Mouse (Mus musculus): ENCODE results near the gene Xndc1. TPM values are rescaled to one million over a fixed set of nuclear protein-coding genes. Genes with fewer than 3 reads are reported as not detected.
A peak's percentile ranks its signal among the peaks of the same experiment; 100 is the strongest.
"Not testable (repeated sequence)": the region's sequence is repeated elsewhere in the genome, so short reads cannot be mapped to it uniquely, and the experiment has no call there.

The Xndc1 gene
- polyA plus RNA-seq (2015; fragmentation: Nextera tagmentation; extraction: Ambion mirVana) = 40.3 TPM in 2 replicates

DNA sequence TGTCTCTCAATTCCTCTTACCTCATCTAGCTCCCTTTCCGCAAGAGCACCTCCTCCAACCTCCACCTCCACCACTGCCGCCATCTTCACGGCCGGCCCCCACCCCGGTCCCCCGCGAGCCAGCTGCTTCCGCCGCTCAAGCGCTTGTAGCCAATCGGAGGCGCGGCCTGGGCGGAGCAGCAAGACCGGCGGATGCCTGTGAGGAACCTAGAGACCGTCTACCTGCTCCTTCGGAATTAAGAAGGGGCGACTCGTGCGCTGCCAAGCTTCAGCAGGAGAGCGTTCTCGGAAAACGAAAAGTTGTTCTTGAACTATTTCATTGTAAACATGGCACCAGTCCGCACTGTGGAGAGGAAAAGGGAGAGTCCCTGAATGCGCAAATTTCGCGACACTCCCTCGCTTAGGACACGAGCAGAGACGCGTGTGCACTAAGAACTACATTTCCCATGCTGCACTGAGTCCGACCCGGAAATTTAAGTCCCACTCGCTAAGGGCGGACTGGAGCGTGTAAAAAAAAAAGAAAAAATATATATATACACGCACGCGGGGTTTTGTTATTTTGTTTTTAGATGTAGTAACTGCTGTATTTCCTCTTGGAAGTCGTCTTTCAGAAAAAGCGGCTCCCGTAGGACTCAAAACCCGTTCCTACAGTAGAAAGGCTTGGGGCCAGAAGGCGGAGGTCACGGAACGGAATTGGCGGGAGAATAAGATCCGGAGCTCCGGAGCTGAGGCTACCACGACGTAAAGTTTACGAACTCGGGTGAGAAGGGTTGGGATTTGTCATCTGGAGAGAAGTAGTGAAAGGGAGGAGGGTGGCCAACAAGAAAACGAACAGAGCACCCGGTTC lies at the start of gene Xndc1, which contains the start of the genes Rnf121 and Xntrpc:
Gene Xndc1 (plus strand): TSS at position 466 of the 846 bp plus-strand sequence.
Gene Rnf121 (minus strand): TSS at position 424 of the 846 bp plus-strand sequence.
Gene Xntrpc (plus strand): TSS at position 668 of the 846 bp plus-strand sequence.
- no peaks in the 10 kb centered on the region for H3K9me3 ChIP-seq
- H3K27me3 ChIP-seq = no peaks in the 10 kb centered on the region
- H3K4me2 ChIP-seq (replicated peaks) = peak within 1 kb of the TSS; percentile 55
- peaks cover 40% of the 10 kb centered on the region for H3K4me1 ChIP-seq
- peak; percentile 100 for ATAC-seq (replicated peaks)
- 0 out of 2 replicates have a peak, but pooled peaks cover 3% of the 10 kb centered on the region for H3K36me3 ChIP-seq
- peak within 1 kb of the TSS; percentile 67 for H3K4me3 ChIP-seq
- peak within 1 kb of the TSS; percentile 78 for H3K9ac ChIP-seq (replicated peaks)
- H3K27ac ChIP-seq (replicated peaks) = peak within 1 kb of the TSS; percentile 91
- WGBS = under 1% methylated on average over 56 of the region's 56 CpGs

DNA sequence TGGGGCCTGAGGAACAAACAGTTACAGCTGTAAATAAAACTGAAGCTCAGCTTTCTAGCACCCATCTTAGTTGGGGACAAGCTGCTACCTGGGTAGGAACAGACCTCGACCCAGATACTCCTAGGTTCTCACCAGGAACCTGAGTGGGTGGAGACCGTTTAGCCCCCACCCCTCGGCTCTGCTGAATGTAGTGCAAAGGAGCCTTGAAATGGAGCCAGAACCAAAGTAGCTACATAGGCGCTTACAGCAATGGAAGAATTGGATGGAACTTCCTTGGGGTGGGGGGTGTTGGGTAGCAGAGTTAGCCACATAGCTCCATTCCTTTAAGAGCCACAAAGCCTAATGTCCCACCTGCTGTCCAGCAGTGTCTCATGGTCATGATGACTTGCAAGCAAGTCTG lies 48.4 kb upstream of the Xndc1 start:
- Histone ChIP-seq H3K4me2 (replicated peaks) (no peak overlapping the region), H3K9ac (replicated peaks) (no peak overlapping the region), H3K4me1 (no peaks in the 10 kb centered on the region), H3K9me3 (no peaks in the 10 kb centered on the region), H3K27ac (replicated peaks) (no peak overlapping the region), H3K27me3 (no peaks in the 10 kb centered on the region), H3K36me3 (peaks cover 88% of the 10 kb centered on the region), H3K4me3 (no peak overlapping the region)
- WGBS = 84% methylated on average over 4 of the region's 4 CpGs
- no peak for ATAC-seq (replicated peaks)

DNA sequence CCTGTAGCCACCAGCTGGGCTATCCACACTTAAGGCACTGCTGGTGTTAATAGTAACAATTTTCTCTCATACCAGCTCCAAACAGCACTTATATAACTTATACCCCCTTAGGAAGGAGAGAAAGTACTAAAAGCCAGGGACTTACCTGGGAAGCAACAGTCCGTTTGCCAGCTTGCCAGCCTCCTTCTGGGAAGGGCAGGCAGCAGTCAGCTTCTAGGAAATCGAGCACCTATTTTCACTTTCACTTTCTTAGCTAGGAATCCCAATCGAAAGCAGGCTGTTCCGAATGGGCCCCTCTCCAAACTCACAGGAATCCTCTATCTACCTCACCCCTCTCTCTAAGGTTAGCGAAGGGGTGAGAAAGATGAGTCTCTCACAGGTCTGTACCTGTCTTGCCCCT lies 47.9 kb upstream of the Xndc1 start:
- no peak overlapping the region for H3K4me2 ChIP-seq (replicated peaks)
- no peak overlapping the region for H3K4me3 ChIP-seq
- no peak overlapping the region for H3K27ac ChIP-seq (replicated peaks)
- H3K9me3 ChIP-seq = no peaks in the 10 kb centered on the region
- ATAC-seq (replicated peaks) = no peak
- no peaks in the 10 kb centered on the region for H3K27me3 ChIP-seq
- WGBS = 95% methylated on average over 5 of the region's 5 CpGs
- H3K9ac ChIP-seq (replicated peaks) = no peak overlapping the region
- peaks cover 87% of the 10 kb centered on the region for H3K36me3 ChIP-seq
- no peaks in the 10 kb centered on the region for H3K4me1 ChIP-seq

DNA sequence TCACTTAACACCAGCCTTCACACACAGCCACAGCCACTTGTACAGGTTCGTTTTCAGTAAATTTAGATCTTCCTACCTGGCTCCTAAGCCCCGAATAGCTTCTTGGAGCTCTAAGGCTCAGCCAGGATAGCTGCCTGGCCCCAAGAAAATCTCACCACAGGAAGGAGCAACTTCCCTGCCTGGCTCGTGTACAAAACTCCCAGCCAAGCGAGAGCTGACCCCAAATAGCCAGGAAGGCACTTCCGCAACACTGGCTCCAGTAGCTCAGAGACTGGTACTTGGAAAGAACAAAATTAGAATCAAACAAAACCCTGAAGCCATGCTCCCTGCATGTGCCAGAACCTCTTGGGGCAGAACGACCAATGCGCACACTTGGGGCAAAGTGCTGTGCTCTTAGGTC lies 47.3 kb upstream of the Xndc1 start:
- 84% methylated on average over 7 of the region's 7 CpGs for WGBS
- no peak for ATAC-seq (replicated peaks)

DNA sequence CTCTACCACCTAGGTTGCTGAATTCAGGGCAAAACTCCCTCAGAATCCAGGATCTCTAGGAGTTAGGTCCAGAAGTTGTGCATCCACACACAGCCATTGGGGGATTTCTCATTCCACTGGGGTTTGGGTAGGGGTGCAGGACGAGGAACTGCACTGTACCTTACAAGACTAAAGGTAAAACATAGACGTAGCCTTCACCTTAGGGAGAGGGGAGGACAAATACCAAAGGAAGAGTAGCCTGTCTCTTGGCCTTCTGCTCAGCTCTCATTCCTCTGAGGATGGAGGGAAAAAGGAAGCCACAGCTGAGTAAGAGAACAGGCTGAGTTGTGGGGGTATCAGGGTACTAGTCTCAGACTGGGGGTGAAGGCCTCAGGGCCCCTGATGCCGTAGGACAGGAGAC lies 46.7 kb upstream of the Xndc1 start, which contains the start of gene Il18bp:
Gene Il18bp (minus strand): TSS at position 101 of the 400 bp plus-strand sequence.
- no peaks in the 10 kb centered on the region for H3K27me3 ChIP-seq
- H3K4me1 ChIP-seq = no peaks in the 10 kb centered on the region
- ATAC-seq (replicated peaks) = no peak
- H3K9ac ChIP-seq (replicated peaks) = no peak within 1 kb of the TSS
- H3K36me3 ChIP-seq = peaks cover 87% of the 10 kb centered on the region
- H3K27ac ChIP-seq (replicated peaks) = no peak within 1 kb of the TSS
- no peak within 1 kb of the TSS for H3K4me3 ChIP-seq
- WGBS = 95% methylated on average over 3 of the region's 3 CpGs
- H3K4me2 ChIP-seq (replicated peaks) = no peak within 1 kb of the TSS
- H3K9me3 ChIP-seq = no peaks in the 10 kb centered on the region

More for the DNA sequence above, 47.3 kb upstream of the Xndc1 start:
- Histone ChIP-seq H3K27me3 (no peaks in the 10 kb centered on the region), H3K9me3 (no peaks in the 10 kb centered on the region), H3K4me2 (replicated peaks) (no peak overlapping the region), H3K4me3 (no peak overlapping the region), H3K27ac (replicated peaks) (no peak overlapping the region), H3K36me3 (peaks cover 87% of the 10 kb centered on the region), H3K9ac (replicated peaks) (no peak overlapping the region), H3K4me1 (no peaks in the 10 kb centered on the region)

GRCm38 (mm10) chr7:102019362-102019761 lies 45.9 kb upstream of the Xndc1 start:
- H3K4me2 ChIP-seq (replicated peaks) = no peak overlapping the region
- no peaks in the 10 kb centered on the region for H3K4me1 ChIP-seq
- no peaks in the 10 kb centered on the region for H3K9me3 ChIP-seq
- H3K4me3 ChIP-seq = no peak overlapping the region
- no peak for ATAC-seq (replicated peaks)
- peaks cover 85% of the 10 kb centered on the region for H3K36me3 ChIP-seq
- WGBS = 64% methylated on average over 3 of the region's 3 CpGs
- no peak overlapping the region for H3K27ac ChIP-seq (replicated peaks)
- H3K27me3 ChIP-seq = no peaks in the 10 kb centered on the region
- H3K9ac ChIP-seq (replicated peaks) = no peak overlapping the region

DNA sequence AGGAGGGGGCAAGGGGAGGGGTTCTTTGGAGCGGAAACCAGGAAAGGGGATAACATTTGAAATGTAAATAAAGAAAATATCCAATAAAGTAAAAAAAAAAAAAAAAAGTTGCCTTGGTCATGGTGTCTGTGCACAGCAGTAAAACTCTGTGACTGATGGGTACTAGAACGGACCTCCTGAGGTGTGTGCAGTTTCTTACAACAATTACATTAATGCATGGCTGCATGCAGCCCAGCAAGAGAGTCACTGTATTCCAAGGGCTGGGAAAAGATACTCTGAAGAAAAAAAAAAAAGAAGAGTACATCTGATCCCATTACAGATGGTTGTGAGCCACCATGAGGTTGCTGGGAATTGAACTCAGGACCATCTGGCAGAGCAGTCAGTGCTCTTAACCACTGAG lies 44.4 kb upstream of the Xndc1 start:
- 82% methylated on average over 2 of the region's 2 CpGs for WGBS
- H3K27ac ChIP-seq (replicated peaks); H3K9ac ChIP-seq (replicated peaks); ATAC-seq (replicated peaks); H3K4me2 ChIP-seq (replicated peaks); H3K9me3 ChIP-seq; H3K27me3 ChIP-seq; H3K4me3 ChIP-seq; H3K4me1 ChIP-seq: not testable (repeated sequence)
- peaks cover 77% of the 10 kb centered on the region for H3K36me3 ChIP-seq

DNA sequence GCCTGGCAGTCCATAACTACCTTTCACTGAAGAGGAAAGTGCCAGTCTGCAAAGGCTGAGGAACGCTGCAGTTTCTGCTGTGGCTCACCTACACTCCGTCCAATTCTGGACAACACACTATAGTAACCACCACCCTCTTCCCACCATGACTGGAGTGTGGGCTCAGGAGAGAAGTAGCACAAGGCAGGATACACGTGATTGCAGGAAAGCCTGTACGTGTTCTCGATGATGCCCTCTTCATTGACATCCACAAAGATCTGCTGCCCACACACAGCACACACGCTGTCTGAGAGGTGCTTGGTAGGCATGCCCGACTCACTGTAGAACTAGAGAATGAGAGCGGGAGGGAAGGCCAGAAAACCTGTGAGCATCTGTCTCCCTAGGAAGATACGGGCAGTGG lies 41.5 kb upstream of the Xndc1 start:
- Histone ChIP-seq H3K27ac (replicated peaks) (no peak overlapping the region), H3K4me1 (no peaks in the 10 kb centered on the region), H3K4me2 (replicated peaks) (no peak overlapping the region), H3K9ac (replicated peaks) (no peak overlapping the region), H3K4me3 (no peak overlapping the region), H3K9me3 (no peaks in the 10 kb centered on the region), H3K27me3 (no peaks in the 10 kb centered on the region), H3K36me3 (peaks cover 71% of the 10 kb centered on the region)
- 96% methylated on average over 9 of the region's 9 CpGs for WGBS
- ATAC-seq (replicated peaks) = no peak

- Histone ChIP-seq H3K4me2 (replicated peaks) (no peak overlapping the region), H3K36me3 (peaks cover 68% of the 10 kb centered on the region), H3K9me3 (no peaks in the 10 kb centered on the region), H3K27ac (replicated peaks) (no peak overlapping the region), H3K9ac (replicated peaks) (no peak overlapping the region), H3K27me3 (no peaks in the 10 kb centered on the region), H3K4me3 (no peak overlapping the region), H3K4me1 (no peaks in the 10 kb centered on the region)
- ATAC-seq (replicated peaks) = no peak
- 73% methylated on average over 2 of the region's 2 CpGs for WGBS
Measured at GRCm38 (mm10) chr7:102025187-102026119, 39.9 kb upstream of the Xndc1 start.

DNA sequence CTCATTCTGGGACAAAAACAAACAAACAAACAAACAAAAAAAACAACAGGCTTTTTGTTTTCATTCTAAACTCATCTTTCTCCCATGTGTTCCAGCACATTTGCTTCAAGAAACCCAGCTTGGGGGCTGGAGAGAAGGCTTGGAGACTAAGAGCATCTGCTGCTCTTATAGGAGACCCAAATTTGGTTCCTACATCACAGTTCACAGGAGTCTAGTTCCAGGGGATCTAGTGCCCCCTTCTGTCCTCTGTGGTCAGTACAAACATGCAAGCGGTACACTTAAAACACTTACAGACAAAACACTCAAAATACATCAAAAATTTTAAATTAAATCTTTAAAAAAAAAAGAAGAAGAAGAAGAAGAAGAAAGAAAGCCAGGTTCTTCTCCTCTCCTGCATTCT lies 30.4 kb upstream of the Xndc1 start:
- Histone ChIP-seq H3K9ac (replicated peaks) (no peak overlapping the region), H3K4me1 (no peaks in the 10 kb centered on the region), H3K9me3 (no peaks in the 10 kb centered on the region), H3K27ac (replicated peaks) (no peak overlapping the region), H3K4me2 (replicated peaks) (no peak overlapping the region), H3K36me3 (peaks cover 79% of the 10 kb centered on the region), H3K4me3 (no peak overlapping the region), H3K27me3 (no peaks in the 10 kb centered on the region)
- WGBS = 97% methylated on average over 1 of the region's 1 CpGs
- no peak for ATAC-seq (replicated peaks)

- Histone ChIP-seq H3K9me3 (no peaks in the 10 kb centered on the region), H3K9ac (replicated peaks) (no peak overlapping the region), H3K36me3 (peaks cover 79% of the 10 kb centered on the region), H3K4me2 (replicated peaks) (no peak overlapping the region), H3K4me3 (no peak overlapping the region), H3K27me3 (no peaks in the 10 kb centered on the region), H3K4me1 (no peaks in the 10 kb centered on the region), H3K27ac (replicated peaks) (no peak overlapping the region)
- 81% methylated on average over 2 of the region's 2 CpGs for WGBS
- no peak for ATAC-seq (replicated peaks)
Measured at GRCm38 (mm10) chr7:102035534-102035933, 29.8 kb upstream of the Xndc1 start.

DNA sequence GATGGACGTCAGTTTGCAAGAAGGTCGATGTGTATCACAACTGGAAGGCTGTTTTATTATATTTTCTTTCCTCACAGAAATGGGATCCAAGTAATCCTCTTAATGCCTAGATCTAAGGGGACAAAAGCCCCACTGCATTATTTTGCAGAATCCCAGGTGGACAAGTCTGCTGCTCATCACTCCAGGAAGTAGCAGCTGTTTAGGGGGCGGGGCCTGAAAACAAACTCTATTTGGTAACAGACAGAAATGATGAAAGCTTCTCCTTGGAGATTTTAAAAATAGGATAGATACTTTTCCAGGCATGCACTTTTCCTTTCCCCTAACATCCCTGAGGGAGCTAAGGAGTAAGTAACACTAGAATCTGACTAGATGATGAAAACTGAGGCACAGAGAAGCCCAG lies 28.0 kb upstream of the Xndc1 start:
- Histone ChIP-seq H3K27ac (replicated peaks) (no peak overlapping the region), H3K4me2 (replicated peaks) (no peak overlapping the region), H3K27me3 (no peaks in the 10 kb centered on the region), H3K36me3 (peaks cover 77% of the 10 kb centered on the region), H3K4me1 (no peaks in the 10 kb centered on the region), H3K9ac (replicated peaks) (no peak overlapping the region), H3K9me3 (no peaks in the 10 kb centered on the region), H3K4me3 (no peak overlapping the region)
- WGBS = 93% methylated on average over 3 of the region's 3 CpGs
- no peak for ATAC-seq (replicated peaks)
